Mouse (Mus musculus) T-cell, adult 66 days (primary cell): ENCODE results near the gene Aamdc. TPM values are rescaled to one million over a fixed set of nuclear protein-coding genes. Genes with fewer than 3 reads are reported as not detected.

Experiments
- total RNA-seq, 2 experiments: library from RNA; stranded (reverse); gene quantifications; 3 replicates in 1 of 2; 4 replicates in 1 of 2; pipeline ENCODE4 v1.2.4; 2023

Gene Aamdc
- 10 to 100 TPM; 13.8 to 15.2 TPM for total RNA-seq

GRCm38 (mm10) chr7:97579067-97579975 is at the start of gene Aamdc, which contains the start of gene Rsf1:
TSS of gene Aamdc (minus strand) at chr7:97579497.
TSS of gene Rsf1 (plus strand) at chr7:97579889.

Other genes starting within 250 kb of the Aamdc start
- 1 to 10 TPM; 5.4 to 5.8 TPM for gene Usp35, start 247.5 kb downstream of the Aamdc start, total RNA-seq
- 1 to 10 TPM; 1.1 to 1.8 TPM for gene Kctd21, start 247.2 kb downstream of the Aamdc start, total RNA-seq
- 10 to 100 TPM; 13.1 to 13.2 TPM for gene Alg8, start 207.9 kb downstream of the Aamdc start, total RNA-seq
- 10 to 100 TPM; 51.1 to 59.0 TPM for gene Ndufc2, start 179.5 kb downstream of the Aamdc start, total RNA-seq
- gene Thrsp, start 161.8 kb downstream of the Aamdc start, total RNA-seq: not detected
- gene Kctd14, start 128.2 kb downstream of the Aamdc start, total RNA-seq: 1 to 10 TPM in 1 of 2 experiments, under 1 TPM in 1; 0.52 to 1.6 TPM
- 10 to 100 TPM; 40.2 to 42.4 TPM for gene Ints4, start 98.5 kb downstream of the Aamdc start, total RNA-seq
- 10 to 100 TPM; 65.1 to 75.9 TPM for gene Rsf1, start 392 bp upstream of the Aamdc start, total RNA-seq
- 10 to 100 TPM; 57.2 to 57.3 TPM for gene Clns1a, start 117.1 kb upstream of the Aamdc start, total RNA-seq
- 1 to 10 TPM; 1.4 to 2.7 TPM for gene Aqp11, start 158.8 kb upstream of the Aamdc start, total RNA-seq
- gene Pak1, start 209.0 kb upstream of the Aamdc start, total RNA-seq: 10 to 100 TPM; 11.1 to 13.2 TPM